Mouse (Mus musculus) stomach, embryonic 14.5 days (tissue): Measurements from ENCODE around the gene Prdm15. TPM values are rescaled to one million over a fixed set of nuclear protein-coding genes. Genes with fewer than 3 reads are reported as not detected.
A peak's percentile ranks its signal among the peaks of the same experiment; 100 is the strongest.

Source experiments
- ATAC-seq: fragments of 200-750 bp; cut with Nextera tagmentation; 2 replicates; pipeline ENCODE4 v1.8.0; 2017; ENCODE audit warnings: low read depth, moderate TSS enrichment; ENCODE audit not compliant: insufficient number of reproducible peaks, insufficient read depth, low FRiP score
- H3K27ac ChIP-seq: fragments of 300-500 bp; sonication (generic); 2 replicates; pipeline ENCODE4 v1.5.1; 2014; ENCODE audit warnings: mild to moderate bottlenecking, low read length, moderate library complexity, mixed read lengths
- H3K27me3 ChIP-seq: fragments of 300-500 bp; sonication (generic); 2 replicates; pipeline ENCODE4 v1.6.1; 2014; ENCODE audit warnings: low read length, control low read depth, mixed read lengths; ENCODE audit not compliant: control insufficient read depth, insufficient read depth
- H3K36me3 ChIP-seq: fragments of 300-500 bp; sonication (generic); 2 replicates; pipeline ENCODE4 v1.6.1; 2014; ENCODE audit warnings: mild to moderate bottlenecking, control low read depth, low read length, moderate library complexity, mixed read lengths; ENCODE audit not compliant: control insufficient read depth, insufficient read depth
- H3K4me1 ChIP-seq: fragments of 300-500 bp; sonication (generic); 2 replicates; pipeline ENCODE4 v1.6.1; 2014; ENCODE audit warnings: low read length, control low read depth, mixed read lengths; ENCODE audit not compliant: control insufficient read depth, insufficient read depth
- H3K4me2 ChIP-seq: fragments of 300-500 bp; sonication (generic); replicated peaks from 2 replicates; pipeline ENCODE4 v1.6.1; 2014; ENCODE audit warnings: low read depth, low read length, control low read depth
- H3K4me3 ChIP-seq: fragments of 300-500 bp; sonication (generic); 2 replicates; pipeline ENCODE4 v1.5.1; 2014; ENCODE audit warnings: low read depth, low read length, control low read depth
- H3K9ac ChIP-seq: fragments of 300-500 bp; sonication (generic); replicated peaks from 2 replicates; pipeline ENCODE4 v1.6.1; 2014; ENCODE audit warnings: low read depth, mild to moderate bottlenecking, control low read depth, low read length, moderate library complexity, mixed read lengths
- H3K9me3 ChIP-seq: fragments of 300-500 bp; sonication (generic); 2 replicates; pipeline ENCODE4 v1.6.1; 2016; ENCODE audit warnings: low read depth, low read length, control low read depth; ENCODE audit not compliant: control insufficient read depth
- WGBS: fragments of 180-500 bp; shearing (Covaris S2); extraction: QIAGEN DNeasy Blood & Tissue Kit; methylation state at CpG from one replicate; pipeline ENCODE4 v1.1.7; 2014; 5-methylcytosine and 5-hydroxymethylcytosine counted together
- polyA plus RNA-seq: library from polyadenylated mRNA; unstranded; fragments of >200 nt; fragmentation: Nextera tagmentation; extraction: Ambion mirVana; gene quantifications from 2 replicates; pipeline ENCODE4 v1.2.1, GENCODE M21; 2014

Gene Prdm15
- polyA plus RNA-seq, 1 experiment from 2014 or later = 11.6 TPM

GRCm38 (mm10) chr16:97872657-97873056 lies 21.0 kb upstream of the Prdm15 start:
- no peak overlapping the region for H3K4me3 ChIP-seq
- WGBS = 84% methylated on average over 5 of the region's 5 CpGs
- H3K36me3 ChIP-seq = peaks cover 25% of the 10 kb centered on the region
- no peak overlapping the region for H3K27ac ChIP-seq
- no peaks in the 10 kb centered on the region for H3K9me3 ChIP-seq
- H3K4me1 ChIP-seq = no peaks in the 10 kb centered on the region
- H3K9ac ChIP-seq = no peak overlapping the region
- H3K27me3 ChIP-seq = no peaks in the 10 kb centered on the region
- no peak overlapping the region for H3K4me2 ChIP-seq
- ATAC-seq = no peak

- no peaks in the 10 kb centered on the region for H3K9me3 ChIP-seq
- H3K4me3 ChIP-seq = no peak overlapping the region
- peaks cover 23% of the 10 kb centered on the region for H3K36me3 ChIP-seq
- 75% methylated on average over 6 of the region's 6 CpGs for WGBS
- H3K4me1 ChIP-seq = no peaks in the 10 kb centered on the region
- H3K27ac ChIP-seq = no peak overlapping the region
- H3K9ac ChIP-seq = no peak overlapping the region
- H3K27me3 ChIP-seq = no peaks in the 10 kb centered on the region
- no peak for ATAC-seq
- H3K4me2 ChIP-seq = no peak overlapping the region
Measured at GRCm38 (mm10) chr16:97869193-97870102, 17.8 kb upstream of the Prdm15 start.

- WGBS = 75% methylated on average over 3 of the region's 3 CpGs
- ATAC-seq = no peak
- H3K27ac ChIP-seq = no peak overlapping the region
Measured at GRCm38 (mm10) chr16:97863932-97864467, 12.3 kb upstream of the Prdm15 start.

GRCm38 (mm10) chr16:97856050-97856449 lies 4.4 kb upstream of the Prdm15 start:
- Histone ChIP-seq H3K27ac (no peak overlapping the region), H3K4me2 (no peak overlapping the region), H3K4me1 (no peaks in the 10 kb centered on the region), H3K9ac (no peak overlapping the region), H3K27me3 (no peaks in the 10 kb centered on the region), H3K4me3 (no peak overlapping the region), H3K9me3 (no peaks in the 10 kb centered on the region), H3K36me3 (no peaks in the 10 kb centered on the region; the same call in 1 of the 2 replicates)
- no peak for ATAC-seq

More at GRCm38 (mm10) chr16:97863932-97864467, 12.3 kb upstream of the Prdm15 start:
- no peaks in the 10 kb centered on the region for H3K4me1 ChIP-seq
- H3K27me3 ChIP-seq = no peaks in the 10 kb centered on the region
- no peak overlapping the region for H3K4me3 ChIP-seq
- H3K9ac ChIP-seq = no peak overlapping the region
- H3K36me3 ChIP-seq = peaks cover 13% of the 10 kb centered on the region
- H3K9me3 ChIP-seq = no peaks in the 10 kb centered on the region
- H3K4me2 ChIP-seq = no peak overlapping the region

GRCm38 (mm10) chr16:97851061-97851740 lies 449 bp downstream of the Prdm15 start:
- Histone ChIP-seq H3K9ac (peak overlapping the region; percentile 94), H3K9me3 (no peaks in the 10 kb centered on the region), H3K27ac (peak overlapping the region; percentile 98), H3K4me3 (peak overlapping the region; percentile 65), H3K36me3 (no peaks in the 10 kb centered on the region; the same call in 1 of the 2 replicates), H3K27me3 (no peaks in the 10 kb centered on the region), H3K4me2 (peak overlapping the region; percentile 63), H3K4me1 (peaks cover 10% of the 10 kb centered on the region; the same call in 1 of the 2 replicates)
- peak; percentile 89 for ATAC-seq
- WGBS = 1% methylated on average over 58 of the region's 77 CpGs

GRCm38 (mm10) chr16:97850667-97851060 lies 986 bp downstream of the Prdm15 start:
- peak overlapping the region; percentile 65 for H3K4me3 ChIP-seq

GRCm38 (mm10) chr16:97848832-97849231 lies 2.8 kb downstream of the Prdm15 start:
- Histone ChIP-seq H3K9ac (no peak overlapping the region), H3K27ac (no peak overlapping the region), H3K4me1 (peaks cover 10% of the 10 kb centered on the region; the same call in 1 of the 2 replicates), H3K9me3 (no peaks in the 10 kb centered on the region), H3K4me3 (no peak overlapping the region), H3K36me3 (no peaks in the 10 kb centered on the region; the same call in 1 of the 2 replicates), H3K4me2 (no peak overlapping the region), H3K27me3 (no peaks in the 10 kb centered on the region)
- no peak for ATAC-seq
- 76% methylated on average over 6 of the region's 6 CpGs for WGBS

More at GRCm38 (mm10) chr16:97850667-97851060, 986 bp downstream of the Prdm15 start:
- no peaks in the 10 kb centered on the region; the same call in 1 of the 2 replicates for H3K36me3 ChIP-seq
- H3K4me2 ChIP-seq = peak overlapping the region; percentile 63
- WGBS = under 1% methylated on average over 11 of the region's 11 CpGs
- H3K27ac ChIP-seq = peak overlapping the region; percentile 98
- peaks cover 10% of the 10 kb centered on the region; the same call in 1 of the 2 replicates for H3K4me1 ChIP-seq
- H3K27me3 ChIP-seq = no peaks in the 10 kb centered on the region
- H3K9ac ChIP-seq = peak overlapping the region; percentile 94
- ATAC-seq = no peak; the same call in 1 of the 2 replicates
- no peaks in the 10 kb centered on the region for H3K9me3 ChIP-seq
